Mouse (Mus musculus) liver, embryonic 13.5 days (tissue): ENCODE results near the gene 5330417C22Rik. TPM values are rescaled to one million over a fixed set of nuclear protein-coding genes. Genes with fewer than 3 reads are reported as not detected.
"Not testable (repeated sequence)": the region's sequence is repeated elsewhere in the genome, so short reads cannot be mapped to it uniquely, and the experiment has no call there.

Source experiments
- ATAC-seq: fragments of 200-750 bp; cut with Nextera tagmentation; 2 replicates; pipeline ENCODE4 v1.8.0; 2017; ENCODE audit warnings: low read depth, mild to moderate bottlenecking, moderate number of reproducible peaks, moderate library complexity
- DNase-seq: peaks from one replicate; pipeline ENCODE4 v3.0.0; 2022
- H3K27ac ChIP-seq: fragments of 300-500 bp; sonication (generic); 2 replicates; pipeline ENCODE4 v1.5.1; 2015; ENCODE audit warnings: moderate library complexity, mild to moderate bottlenecking, inconsistent platforms
- H3K27me3 ChIP-seq: fragments of 300-500 bp; sonication (generic); 2 replicates; pipeline ENCODE4 v1.6.1; 2015; ENCODE audit warnings: mild to moderate bottlenecking, inconsistent platforms
- H3K36me3 ChIP-seq: fragments of 300-500 bp; sonication (generic); 2 replicates; pipeline ENCODE4 v1.6.1; 2015; ENCODE audit warnings: mild to moderate bottlenecking, inconsistent platforms
- H3K4me1 ChIP-seq: fragments of 300-500 bp; sonication (generic); replicated peaks from 2 replicates; pipeline ENCODE4 v1.6.1; 2015; ENCODE audit warnings: inconsistent platforms
- H3K4me2 ChIP-seq: fragments of 300-500 bp; sonication (generic); 2 replicates; pipeline ENCODE4 v1.6.1; 2015; ENCODE audit warnings: inconsistent platforms, mild to moderate bottlenecking, moderate library complexity
- H3K4me3 ChIP-seq: fragments of 300-500 bp; sonication (generic); replicated peaks from 2 replicates; pipeline ENCODE4 v1.5.1; 2015; ENCODE audit warnings: mild to moderate bottlenecking, inconsistent platforms
- H3K9ac ChIP-seq: fragments of 300-500 bp; sonication (generic); 2 replicates; pipeline ENCODE4 v1.6.1; 2015; ENCODE audit warnings: mild to moderate bottlenecking, inconsistent platforms
- H3K9me3 ChIP-seq: fragments of 300-500 bp; sonication (generic); replicated peaks from 2 replicates; pipeline ENCODE4 v1.6.1; 2016; ENCODE audit warnings: inconsistent platforms
- WGBS: fragments of 180-500 bp; shearing (Covaris S2); methylation state at CpG from one replicate; pipeline ENCODE4 v1.1.7; 2015; ENCODE audit not compliant: insufficient replicate concordance; 5-methylcytosine and 5-hydroxymethylcytosine counted together
- polyA plus RNA-seq: library from polyadenylated mRNA; unstranded; fragments of >200 nt; fragmentation: Nextera tagmentation; extraction: Ambion mirVana; gene quantifications from 2 replicates; pipeline ENCODE4 v1.2.1, GENCODE M21; 2015

Gene 5330417C22Rik
- polyA plus RNA-seq, 1 experiment from 2014 or later: 0.09 TPM

- no peak overlapping the region for H3K27ac ChIP-seq
- H3K9me3 ChIP-seq: no peaks in the 10 kb centered on the region
- no peaks in the 10 kb centered on the region for H3K36me3 ChIP-seq
- H3K4me3 ChIP-seq: no peak overlapping the region
- H3K4me1 ChIP-seq: no peaks in the 10 kb centered on the region
- no peak overlapping the region for H3K9ac ChIP-seq
- WGBS: 47% methylated on average over 4 of the region's 4 CpGs
- ATAC-seq (no peak), DNase-seq (no peak)
- H3K27me3 ChIP-seq: peaks cover 2% of the 10 kb centered on the region; the same call in 1 of the 2 replicates
- no peak overlapping the region for H3K4me2 ChIP-seq
Observed at GRCm38 (mm10) chr3:108518276-108518675, 18.1 kb downstream of the 5330417C22Rik start.

- no peak for DNase-seq
- ATAC-seq: no peak
- H3K4me2 ChIP-seq: no peak overlapping the region
- H3K4me3 ChIP-seq: no peak overlapping the region
- no peak overlapping the region for H3K9ac ChIP-seq
- H3K36me3 ChIP-seq: no peaks in the 10 kb centered on the region
- WGBS: 62% methylated on average over 3 of the region's 3 CpGs
- H3K27me3 ChIP-seq: peaks cover 2% of the 10 kb centered on the region; the same call in 1 of the 2 replicates
- 0 out of 2 replicates have a peak, but pooled peaks cover 4% of the 10 kb centered on the region for H3K4me1 ChIP-seq
- H3K9me3 ChIP-seq: no peaks in the 10 kb centered on the region
- no peak overlapping the region for H3K27ac ChIP-seq
Observed at GRCm38 (mm10) chr3:108513465-108513864, 22.9 kb downstream of the 5330417C22Rik start.

- no peaks in the 10 kb centered on the region for H3K9me3 ChIP-seq
- H3K27ac ChIP-seq: no peak overlapping the region
- H3K36me3 ChIP-seq: no peaks in the 10 kb centered on the region
- peaks cover 2% of the 10 kb centered on the region; the same call in 1 of the 2 replicates for H3K27me3 ChIP-seq
- ATAC-seq (no peak), DNase-seq (no peak)
- no peak overlapping the region for H3K4me3 ChIP-seq
- 35% methylated on average over 9 of the region's 9 CpGs for WGBS
- no peak overlapping the region for H3K9ac ChIP-seq
- 0 out of 2 replicates have a peak, but pooled peaks cover 4% of the 10 kb centered on the region for H3K4me1 ChIP-seq
- no peak overlapping the region for H3K4me2 ChIP-seq
Observed at GRCm38 (mm10) chr3:108510716-108511483, 25.4 kb downstream of the 5330417C22Rik start.

DNA sequence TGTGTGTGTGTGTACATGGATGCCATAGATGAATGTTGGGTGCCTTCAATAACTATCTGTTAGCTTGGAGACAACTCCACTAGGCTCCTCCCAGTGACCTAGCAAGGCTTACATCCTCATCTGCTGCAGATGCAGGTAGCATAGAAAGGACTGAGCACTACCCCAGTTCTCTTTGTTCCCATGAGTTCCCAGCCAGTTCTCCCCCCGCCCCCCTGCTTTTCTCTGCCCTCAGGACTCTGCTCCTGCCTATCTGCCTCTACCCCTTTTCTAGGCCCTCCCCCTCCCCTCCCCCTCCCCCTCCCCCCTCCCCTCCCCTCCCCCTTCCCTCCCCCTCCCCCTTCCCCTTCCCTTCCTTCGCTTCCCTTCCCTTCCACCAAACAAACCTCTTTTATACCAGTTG lies 26.2 kb downstream of the 5330417C22Rik start:
- Histone ChIP-seq H3K4me1 (0 out of 2 replicates have a peak, but pooled peaks cover 4% of the 10 kb centered on the region), H3K4me2 (no peak overlapping the region), H3K27ac (no peak overlapping the region), H3K9ac (no peak overlapping the region), H3K27me3 (peaks cover 2% of the 10 kb centered on the region; the same call in 1 of the 2 replicates), H3K4me3 (no peak overlapping the region), H3K36me3 (no peaks in the 10 kb centered on the region), H3K9me3 (no peaks in the 10 kb centered on the region)
- ATAC-seq (no peak), DNase-seq (no peak)
- 46% methylated on average over 2 of the region's 2 CpGs for WGBS

DNA sequence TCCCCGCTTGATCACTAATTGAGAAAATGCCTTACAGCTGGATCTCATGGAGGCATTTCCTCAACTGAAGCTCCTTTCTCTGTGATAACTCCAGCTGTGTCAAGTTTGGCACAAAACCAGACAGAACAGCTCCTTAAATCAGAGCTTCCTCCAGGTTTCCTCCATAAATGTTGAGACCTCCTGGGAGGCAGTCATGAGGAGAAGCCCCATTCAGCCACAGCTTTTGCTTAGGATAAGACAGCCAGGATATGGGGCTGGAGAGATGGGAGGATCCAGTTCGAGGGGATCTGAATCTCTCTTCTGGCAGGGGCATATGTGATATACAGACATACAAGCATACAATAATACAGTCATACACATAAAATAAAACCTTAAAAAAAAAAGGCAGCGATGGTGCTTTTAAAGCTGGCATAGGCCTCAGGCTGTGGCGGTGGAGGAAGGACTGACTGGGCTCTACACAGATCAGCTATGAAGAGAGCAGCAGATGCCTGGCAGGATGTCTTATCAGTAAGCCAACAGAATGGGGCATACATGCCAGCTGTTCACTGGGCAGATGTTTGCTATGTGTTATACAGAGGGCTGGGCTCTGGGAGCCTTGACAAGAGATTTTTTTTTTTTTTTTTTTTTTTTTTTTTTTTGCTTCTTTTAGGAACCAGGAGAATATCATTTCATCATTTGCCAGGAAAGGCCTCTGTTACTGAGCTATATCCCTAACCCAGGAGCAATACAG lies 27.4 kb downstream of the 5330417C22Rik start:
- Histone ChIP-seq H3K27ac (no peak overlapping the region), H3K4me2 (no peak overlapping the region), H3K4me1 (0 out of 2 replicates have a peak, but pooled peaks cover 4% of the 10 kb centered on the region), H3K27me3 (peaks cover 2% of the 10 kb centered on the region; the same call in 1 of the 2 replicates), H3K9me3 (no peaks in the 10 kb centered on the region), H3K4me3 (no peak overlapping the region), H3K36me3 (no peaks in the 10 kb centered on the region), H3K9ac (no peak overlapping the region)
- ATAC-seq: peak; percentile 88
- 57% methylated on average over 4 of the region's 4 CpGs for WGBS
- DNase-seq: peak; percentile 3

- 62% methylated on average over 4 of the region's 4 CpGs for WGBS
Observed at GRCm38 (mm10) chr3:108503908-108504307, 32.4 kb downstream of the 5330417C22Rik start.

DNA sequence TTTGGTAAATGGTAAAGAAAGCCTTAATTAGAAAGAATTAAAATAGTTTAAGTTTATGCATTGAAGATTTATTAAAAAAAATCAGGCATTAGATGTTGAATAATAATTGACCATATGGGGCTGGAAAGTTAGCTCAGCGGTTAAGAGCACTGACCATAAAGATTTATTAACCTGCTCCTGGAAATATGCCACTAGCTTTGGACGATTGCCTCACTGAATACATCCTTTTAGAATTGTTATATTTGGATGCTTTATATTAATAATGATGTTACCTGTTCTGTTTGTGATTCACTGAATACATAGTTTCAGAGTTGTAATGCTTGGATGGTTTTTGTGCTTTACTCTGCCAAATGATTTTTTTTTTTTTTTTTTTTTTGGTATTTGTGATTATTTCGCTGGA lies 34.9 kb downstream of the 5330417C22Rik start:
- H3K9ac ChIP-seq, H3K27me3 ChIP-seq, ATAC-seq, H3K4me1 ChIP-seq, H3K4me3 ChIP-seq, H3K4me2 ChIP-seq, H3K36me3 ChIP-seq, H3K27ac ChIP-seq, DNase-seq, H3K9me3 ChIP-seq: not testable (repeated sequence)
- 62% methylated on average over 3 of the region's 3 CpGs for WGBS

More at GRCm38 (mm10) chr3:108503908-108504307, 32.4 kb downstream of the 5330417C22Rik start:
- no peak overlapping the region for H3K9ac ChIP-seq
- DNase-seq (no peak), ATAC-seq (no peak)
- no peak overlapping the region for H3K4me3 ChIP-seq
- H3K9me3 ChIP-seq: no peaks in the 10 kb centered on the region
- H3K4me1 ChIP-seq: 0 out of 2 replicates have a peak, but pooled peaks cover 3% of the 10 kb centered on the region
- H3K27me3 ChIP-seq: no peaks in the 10 kb centered on the region; the same call in 1 of the 2 replicates
- no peak overlapping the region for H3K27ac ChIP-seq
- no peaks in the 10 kb centered on the region for H3K36me3 ChIP-seq
- H3K4me2 ChIP-seq: no peak overlapping the region

- Histone ChIP-seq H3K4me1 (no peaks in the 10 kb centered on the region), H3K4me3 (no peak overlapping the region), H3K36me3 (no peaks in the 10 kb centered on the region), H3K27me3 (0 out of 2 replicates have a peak, but pooled peaks cover 2% of the 10 kb centered on the region), H3K4me2 (no peak overlapping the region), H3K27ac (no peak overlapping the region), H3K9me3 (no peaks in the 10 kb centered on the region), H3K9ac (no peak overlapping the region)
- WGBS: 77% methylated on average over 8 of the region's 8 CpGs
- ATAC-seq (no peak), DNase-seq (no peak)
Observed at GRCm38 (mm10) chr3:108499826-108500225, 36.5 kb downstream of the 5330417C22Rik start.

DNA sequence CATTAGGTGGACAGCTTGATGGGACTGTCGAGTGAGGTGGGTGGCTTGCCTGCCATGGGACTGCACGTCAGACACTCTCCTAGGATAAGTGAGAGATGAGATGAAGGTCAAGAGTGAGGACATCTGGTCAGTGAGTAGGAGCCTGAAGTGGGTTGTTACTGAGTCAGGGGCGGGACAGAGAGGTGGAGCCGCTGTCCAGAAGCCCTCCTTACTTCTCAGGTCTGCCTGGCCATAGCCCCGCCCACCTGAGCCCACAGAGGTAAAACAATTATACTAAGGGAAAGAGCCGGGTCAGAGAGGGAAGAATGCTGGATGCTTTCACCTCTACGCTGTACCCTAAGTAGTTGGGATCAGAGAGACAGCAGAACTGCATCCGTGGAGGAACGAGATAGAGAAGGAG lies 38.7 kb downstream of the 5330417C22Rik start:
- DNase-seq (no peak), ATAC-seq (no peak)
- WGBS: 35% methylated on average over 9 of the region's 9 CpGs
- Histone ChIP-seq H3K4me2 (no peak overlapping the region), H3K4me3 (no peak overlapping the region), H3K4me1 (no peaks in the 10 kb centered on the region), H3K9me3 (no peaks in the 10 kb centered on the region), H3K9ac (no peak overlapping the region), H3K36me3 (no peaks in the 10 kb centered on the region), H3K27ac (no peak overlapping the region), H3K27me3 (0 out of 2 replicates have a peak, but pooled peaks cover 2% of the 10 kb centered on the region)

DNA sequence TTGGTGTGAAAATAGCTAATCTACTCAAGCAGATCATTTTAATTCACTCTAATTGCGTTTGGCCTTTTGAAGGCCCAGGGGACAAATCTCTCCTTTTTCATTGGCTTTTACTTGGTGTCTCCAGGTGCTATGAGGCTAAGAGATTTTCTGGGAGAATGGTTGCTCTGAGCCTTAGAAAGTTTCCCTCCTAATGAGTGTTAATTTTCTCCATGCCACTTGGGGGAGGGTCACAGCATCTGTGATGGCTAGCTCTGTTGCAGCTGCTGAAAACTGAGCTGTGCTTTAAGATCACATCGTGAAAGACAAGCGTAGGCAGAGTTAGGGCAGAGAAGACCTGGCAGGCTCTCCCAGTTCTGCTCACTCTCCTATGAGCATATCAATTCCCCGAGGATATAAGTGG lies 40.9 kb downstream of the 5330417C22Rik start:
- ATAC-seq (no peak), DNase-seq (no peak)
- Histone ChIP-seq H3K27me3 (0 out of 2 replicates have a peak, but pooled peaks cover 2% of the 10 kb centered on the region), H3K36me3 (no peaks in the 10 kb centered on the region), H3K4me1 (no peaks in the 10 kb centered on the region), H3K4me3 (no peak overlapping the region), H3K4me2 (no peak overlapping the region), H3K9me3 (no peaks in the 10 kb centered on the region), H3K27ac (no peak overlapping the region), H3K9ac (no peak overlapping the region)
- 35% methylated on average over 4 of the region's 4 CpGs for WGBS

DNA sequence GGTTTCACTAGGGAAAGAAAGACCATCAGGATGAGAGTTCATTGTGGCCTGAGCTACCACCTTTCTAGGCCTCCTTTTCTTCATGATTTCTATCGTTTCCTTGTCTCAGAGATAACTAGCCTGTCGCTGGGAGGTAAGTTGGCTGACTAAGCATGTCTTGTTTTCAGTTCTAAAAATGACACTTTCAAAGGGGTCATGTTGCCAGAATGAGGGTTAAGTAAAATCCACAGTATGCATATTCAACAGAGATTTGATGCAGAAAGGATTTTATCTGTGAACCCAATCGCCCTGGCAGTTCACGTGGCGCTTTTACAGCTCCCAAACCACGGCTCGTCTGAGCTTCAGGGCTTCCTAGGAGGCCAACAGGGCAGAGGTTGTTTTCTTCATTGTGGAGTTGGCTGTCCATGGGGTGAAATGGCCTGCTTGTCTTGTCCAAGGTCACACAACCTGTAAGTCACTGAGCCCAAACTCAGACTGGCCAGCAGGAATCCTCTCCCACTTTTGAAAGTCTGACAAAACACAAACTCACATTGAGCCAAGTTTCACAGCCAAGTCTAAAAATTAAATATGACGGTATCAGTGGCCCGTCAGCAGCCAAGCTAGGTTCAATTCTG lies 41.4 kb downstream of the 5330417C22Rik start:
- Histone ChIP-seq H3K27me3 (0 out of 2 replicates have a peak, but pooled peaks cover 2% of the 10 kb centered on the region), H3K9ac (no peak overlapping the region), H3K4me1 (no peaks in the 10 kb centered on the region), H3K36me3 (no peaks in the 10 kb centered on the region), H3K9me3 (no peaks in the 10 kb centered on the region), H3K4me2 (no peak overlapping the region), H3K4me3 (no peak overlapping the region), H3K27ac (no peak overlapping the region)
- 70% methylated on average over 9 of the region's 9 CpGs for WGBS
- no peak for ATAC-seq
- DNase-seq: no peak
